ENCODE assay signal across 13 mouse cellular contexts in genomic region chr2:174428996-174429591, GRCm38 (mm10). TPM values are rescaled to one million over a fixed set of nuclear protein-coding genes. Genes with fewer than 3 reads are reported as not detected.
DNase-seq lines count a peak whose midpoint lies in the region; ATAC-seq and TF ChIP-seq lines count a peak whose summit lies in the region.
"Had no signal": no experiment of that assay in that cellular context is flagged by ENCODE, and none has a peak within 500 bp of the region (broad histone marks: within the 10 kb centered on the region; RNA-seq: fewer than 3 reads in every experiment).

No protein-coding gene starts in this region.

- WGBS in neural tube, embryonic 12.5 days: 85% methylated on average over 10 of the region's 10 CpGs
- 64% methylated on average over 10 of the region's 10 CpGs for WGBS in neural tube, embryonic 15.5 days
- 73% methylated on average over 9 of the region's 10 CpGs for WGBS in embryonic facial prominence, embryonic 14.5 days
- WGBS in hindbrain, embryonic 12.5 days: 79% methylated on average over 10 of the region's 10 CpGs
- WGBS in midbrain, postnatal 0 days: 77% methylated on average over 10 of the region's 10 CpGs

- ATAC-seq in neural tube, embryonic 12.5 days (ENCODE audit: low FRiP score, low read depth): peak; percentile 33; the same call in 1 of the 2 replicates
- ATAC-seq in neural tube, embryonic 15.5 days (ENCODE audit: low FRiP score): no peak
- peak; percentile 31; the same call in 1 of the 2 replicates for ATAC-seq in embryonic facial prominence, embryonic 14.5 days (ENCODE audit: low read depth)
- ATAC-seq in hindbrain, embryonic 12.5 days (ENCODE audit: low FRiP score): peak; percentile 67
- no peak for ATAC-seq in midbrain, postnatal 0 days (ENCODE audit: low FRiP score)

- H3K4me3 ChIP-seq in neural tube, embryonic 12.5 days: no peak overlapping the region
- H3K4me3 ChIP-seq in neural tube, embryonic 15.5 days (replicated peaks): no peak overlapping the region
- no peak overlapping the region for H3K4me3 ChIP-seq in embryonic facial prominence, embryonic 14.5 days (ENCODE audit: low read depth, low read length)
- H3K4me3 ChIP-seq in hindbrain, embryonic 12.5 days: no peak overlapping the region
- H3K4me3 ChIP-seq in midbrain, postnatal 0 days (ENCODE audit: low read depth, low read length): no peak overlapping the region
- H3K4me3 ChIP-seq: limb, embryonic 12.5 days; liver, embryonic 15.5 days had no signal

- H3K27me3 ChIP-seq in neural tube, embryonic 12.5 days (replicated peaks): no peaks in the 10 kb centered on the region
- H3K27me3 ChIP-seq in neural tube, embryonic 15.5 days (replicated peaks): no peaks in the 10 kb centered on the region
- H3K27me3 ChIP-seq in embryonic facial prominence, embryonic 14.5 days (replicated peaks; ENCODE audit: control insufficient read depth, insufficient read depth, low read length): no peaks in the 10 kb centered on the region
- no peaks in the 10 kb centered on the region for H3K27me3 ChIP-seq in hindbrain, embryonic 12.5 days
- H3K27me3 ChIP-seq in midbrain, postnatal 0 days (ENCODE audit: insufficient read depth, low read length): no peaks in the 10 kb centered on the region
- H3K27me3 ChIP-seq: limb, embryonic 12.5 days; liver, embryonic 15.5 days had no signal

- no peak overlapping the region for H3K4me2 ChIP-seq in neural tube, embryonic 12.5 days (replicated peaks)
- H3K4me2 ChIP-seq in neural tube, embryonic 15.5 days: no peak overlapping the region
- H3K4me2 ChIP-seq in embryonic facial prominence, embryonic 14.5 days (ENCODE audit: low read depth, low read length): no peak overlapping the region
- no peak overlapping the region for H3K4me2 ChIP-seq in hindbrain, embryonic 12.5 days (replicated peaks)
- H3K4me2 ChIP-seq in midbrain, postnatal 0 days (ENCODE audit: low read depth, low read length, poor library complexity, severe bottlenecking): no peak overlapping the region
- H3K4me2 ChIP-seq: limb, embryonic 12.5 days; liver, embryonic 15.5 days had no signal

- TF ChIP-seq CTCF in midbrain, postnatal 0 days (IDR thresholded peaks at IDR 0.05): no peak

- no peak overlapping the region for H3K9ac ChIP-seq in neural tube, embryonic 12.5 days
- H3K9ac ChIP-seq in neural tube, embryonic 15.5 days (replicated peaks): no peak overlapping the region
- H3K9ac ChIP-seq in embryonic facial prominence, embryonic 14.5 days (ENCODE audit: low read depth, low read length): no peak overlapping the region
- no peak overlapping the region for H3K9ac ChIP-seq in hindbrain, embryonic 12.5 days
- no peak overlapping the region for H3K9ac ChIP-seq in midbrain, postnatal 0 days (replicated peaks; ENCODE audit: low read length, poor library complexity, severe bottlenecking)
- H3K9ac ChIP-seq: limb, embryonic 12.5 days; liver, embryonic 15.5 days had no signal

- H3K36me3 ChIP-seq in neural tube, embryonic 12.5 days: peaks cover 57% of the 10 kb centered on the region
- peaks cover 45% of the 10 kb centered on the region for H3K36me3 ChIP-seq in neural tube, embryonic 15.5 days
- peaks cover 68% of the 10 kb centered on the region for H3K36me3 ChIP-seq in embryonic facial prominence, embryonic 14.5 days (ENCODE audit: control insufficient read depth, insufficient read depth, low read length)
- H3K36me3 ChIP-seq in hindbrain, embryonic 12.5 days: peaks cover 69% of the 10 kb centered on the region
- peaks cover 37% of the 10 kb centered on the region for H3K36me3 ChIP-seq in midbrain, postnatal 0 days (ENCODE audit: insufficient read depth, low read length)

- peak; percentile 41 for DNase-seq in embryonic facial prominence, embryonic 14.5 days (ENCODE audit: low spot score)
- DNase-seq in midbrain, postnatal 0 days (ENCODE audit: low spot score): peak; percentile 53
- no peak for DNase-seq in left cerebral cortex, adult 18-20 months (ENCODE audit: low spot score in 2 of 2)
- no peak for DNase-seq in testis, postnatal 10 days (ENCODE audit: low spot score)
- DNase-seq: cerebellum, adult 8-10 months; kidney, adult 8-10 months; lung, postnatal 10 days had no signal

- no peaks in the 10 kb centered on the region for H3K4me1 ChIP-seq in neural tube, embryonic 12.5 days
- H3K4me1 ChIP-seq in neural tube, embryonic 15.5 days: 0 out of 2 replicates have a peak, but pooled peaks cover 2% of the 10 kb centered on the region
- no peaks in the 10 kb centered on the region for H3K4me1 ChIP-seq in embryonic facial prominence, embryonic 14.5 days (ENCODE audit: control insufficient read depth, insufficient read depth, low read length)
- H3K4me1 ChIP-seq in hindbrain, embryonic 12.5 days: peaks cover 6% of the 10 kb centered on the region; the same call in 1 of the 2 replicates
- H3K4me1 ChIP-seq in midbrain, postnatal 0 days (ENCODE audit: insufficient read depth, low read length): no peaks in the 10 kb centered on the region
- H3K4me1 ChIP-seq: liver, embryonic 15.5 days had no signal

- no peaks in the 10 kb centered on the region for H3K9me3 ChIP-seq in neural tube, embryonic 12.5 days
- no peaks in the 10 kb centered on the region for H3K9me3 ChIP-seq in neural tube, embryonic 15.5 days (replicated peaks)
- H3K9me3 ChIP-seq in embryonic facial prominence, embryonic 14.5 days (ENCODE audit: control insufficient read depth, low read length): no peaks in the 10 kb centered on the region
- no peaks in the 10 kb centered on the region for H3K9me3 ChIP-seq in hindbrain, embryonic 12.5 days (replicated peaks)
- H3K9me3 ChIP-seq in midbrain, postnatal 0 days (ENCODE audit: low read length): no peaks in the 10 kb centered on the region
- H3K9me3 ChIP-seq: G1E; limb, embryonic 12.5 days; liver, embryonic 15.5 days had no signal

- H3K27ac ChIP-seq in neural tube, embryonic 12.5 days: no peak overlapping the region
- no peak overlapping the region for H3K27ac ChIP-seq in neural tube, embryonic 15.5 days (replicated peaks)
- no peak overlapping the region for H3K27ac ChIP-seq in embryonic facial prominence, embryonic 14.5 days (replicated peaks; ENCODE audit: low read depth, low read length)
- H3K27ac ChIP-seq in hindbrain, embryonic 12.5 days: no peak overlapping the region
- no peak overlapping the region for H3K27ac ChIP-seq in midbrain, postnatal 0 days (ENCODE audit: low read depth, low read length)
- H3K27ac ChIP-seq: limb, embryonic 12.5 days; liver, embryonic 15.5 days had no signal

RNA-seq across cellular contexts. Expression of gene Ctsz, which starts 9.7 kb away (rescaled TPM):
- polyA plus RNA-seq in neural tube, embryonic 12.5 days (2016; fragmentation: Nextera tagmentation; extraction: Ambion mirVana): 91.0 and 92.6 TPM in 2 replicates
- polyA plus RNA-seq in neural tube, embryonic 15.5 days (2015; fragmentation: Nextera tagmentation; extraction: Ambion mirVana): 85.7 and 106 TPM in 2 replicates
- polyA plus RNA-seq in embryonic facial prominence, embryonic 14.5 days (2014; fragmentation: Nextera tagmentation; extraction: Ambion mirVana): 202 and 210 TPM in 2 replicates
- 88.4 and 88.8 TPM in 2 replicates for polyA plus RNA-seq in hindbrain, embryonic 12.5 days (2016; fragmentation: Nextera tagmentation; extraction: Ambion mirVana)
- 45.4 and 48.4 TPM in 2 replicates for total RNA-seq in midbrain, postnatal 0 days (2014; rRNA removed)
- 47.8 and 54.0 TPM in 2 replicates for polyA plus RNA-seq in midbrain, postnatal 0 days (2015; fragmentation: Nextera tagmentation; extraction: Ambion mirVana)
- total RNA-seq in left cerebral cortex, adult 18-20 months (2021): 10 to 100 TPM; 39.6 to 45.7 TPM

RNA-seq across cellular contexts. Expression of gene Nelfcd, which starts 13.5 kb away (rescaled TPM):
- polyA plus RNA-seq in neural tube, embryonic 12.5 days (2016; fragmentation: Nextera tagmentation; extraction: Ambion mirVana): 138 and 140 TPM in 2 replicates
- 101 TPM in 2 replicates for polyA plus RNA-seq in neural tube, embryonic 15.5 days (2015; fragmentation: Nextera tagmentation; extraction: Ambion mirVana)
- 107 and 119 TPM in 2 replicates for polyA plus RNA-seq in embryonic facial prominence, embryonic 14.5 days (2014; fragmentation: Nextera tagmentation; extraction: Ambion mirVana)
- 144 and 154 TPM in 2 replicates for polyA plus RNA-seq in hindbrain, embryonic 12.5 days (2016; fragmentation: Nextera tagmentation; extraction: Ambion mirVana)
- 42.7 and 52.3 TPM in 2 replicates for total RNA-seq in midbrain, postnatal 0 days (2014; rRNA removed)
- polyA plus RNA-seq in midbrain, postnatal 0 days (2015; fragmentation: Nextera tagmentation; extraction: Ambion mirVana): 95.7 and 96.9 TPM in 2 replicates
- total RNA-seq in left cerebral cortex, adult 18-20 months (2021): 10 to 100 TPM; 48.5 to 52.3 TPM

RNA-seq across cellular contexts. Expression of gene Tubb1, which starts 21.4 kb away (rescaled TPM):
- polyA plus RNA-seq in neural tube, embryonic 12.5 days (2016; fragmentation: Nextera tagmentation; extraction: Ambion mirVana): 2.7 and 3.4 TPM in 2 replicates
- polyA plus RNA-seq in neural tube, embryonic 15.5 days (2015; fragmentation: Nextera tagmentation; extraction: Ambion mirVana): 0.29 and 0.50 TPM in 2 replicates
- 1.6 and 2.9 TPM in 2 replicates for polyA plus RNA-seq in embryonic facial prominence, embryonic 14.5 days (2014; fragmentation: Nextera tagmentation; extraction: Ambion mirVana)
- polyA plus RNA-seq in hindbrain, embryonic 12.5 days (2016; fragmentation: Nextera tagmentation; extraction: Ambion mirVana): 3.3 and 3.4 TPM in 2 replicates
- total RNA-seq in midbrain, postnatal 0 days (2014; rRNA removed): 0.11 and 0.33 TPM in 2 replicates
- polyA plus RNA-seq in midbrain, postnatal 0 days (2015; fragmentation: Nextera tagmentation; extraction: Ambion mirVana): 0.16 and 0.25 TPM in 2 replicates
- not detected for total RNA-seq in left cerebral cortex, adult 18-20 months (2021)
- polyA plus RNA-seq: G1E had no signal

RNA-seq across cellular contexts. Expression of gene Atp5e, which starts 34.8 kb away (rescaled TPM):
- polyA plus RNA-seq in neural tube, embryonic 12.5 days (2016; fragmentation: Nextera tagmentation; extraction: Ambion mirVana): 772 and 808 TPM in 2 replicates
- 758 and 902 TPM in 2 replicates for polyA plus RNA-seq in neural tube, embryonic 15.5 days (2015; fragmentation: Nextera tagmentation; extraction: Ambion mirVana)
- polyA plus RNA-seq in embryonic facial prominence, embryonic 14.5 days (2014; fragmentation: Nextera tagmentation; extraction: Ambion mirVana): 834 and 939 TPM in 2 replicates
- 709 and 802 TPM in 2 replicates for polyA plus RNA-seq in hindbrain, embryonic 12.5 days (2016; fragmentation: Nextera tagmentation; extraction: Ambion mirVana)
- 553 TPM in 2 replicates for total RNA-seq in midbrain, postnatal 0 days (2014; rRNA removed)
- polyA plus RNA-seq in midbrain, postnatal 0 days (2015; fragmentation: Nextera tagmentation; extraction: Ambion mirVana): 832 and 847 TPM in 2 replicates
- total RNA-seq in left cerebral cortex, adult 18-20 months (2021): 100 to 1,000 TPM; 311 to 338 TPM

RNA-seq across cellular contexts. Expression of gene Prelid3b, which starts 43.8 kb away (rescaled TPM):
- polyA plus RNA-seq in neural tube, embryonic 12.5 days (2016; fragmentation: Nextera tagmentation; extraction: Ambion mirVana): 99.7 and 102 TPM in 2 replicates
- 110 and 112 TPM in 2 replicates for polyA plus RNA-seq in neural tube, embryonic 15.5 days (2015; fragmentation: Nextera tagmentation; extraction: Ambion mirVana)
- 116 and 132 TPM in 2 replicates for polyA plus RNA-seq in embryonic facial prominence, embryonic 14.5 days (2014; fragmentation: Nextera tagmentation; extraction: Ambion mirVana)
- 95.5 and 102 TPM in 2 replicates for polyA plus RNA-seq in hindbrain, embryonic 12.5 days (2016; fragmentation: Nextera tagmentation; extraction: Ambion mirVana)
- 61.0 and 63.4 TPM in 2 replicates for total RNA-seq in midbrain, postnatal 0 days (2014; rRNA removed)
- polyA plus RNA-seq in midbrain, postnatal 0 days (2015; fragmentation: Nextera tagmentation; extraction: Ambion mirVana): 93.5 and 96.6 TPM in 2 replicates
- 10 to 100 TPM; 51.7 to 57.5 TPM for total RNA-seq in left cerebral cortex, adult 18-20 months (2021)

Comparison
In these comparisons a context has a peak if more than half of its experiments do, and no peak if none do; other contexts are left out.
1. ATAC-seq: peak in neural tube, embryonic 12.5 days (single experiment), embryonic facial prominence, embryonic 14.5 days (single experiment) and hindbrain, embryonic 12.5 days (single experiment); none in neural tube, embryonic 15.5 days (single experiment) and midbrain, postnatal 0 days (single experiment).
2. DNase-seq: peak in embryonic facial prominence, embryonic 14.5 days (single experiment) and midbrain, postnatal 0 days (single experiment); none in left cerebral cortex, adult 18-20 months (0 of 2) and testis, postnatal 10 days (single experiment).